Mouse (Mus musculus) neural tube, embryonic 15.5 days (tissue): ENCODE results near the gene Cacna2d4. TPM values are rescaled to one million over a fixed set of nuclear protein-coding genes. Genes with fewer than 3 reads are reported as not detected.

Source experiments
- ATAC-seq: fragments of 200-750 bp; cut with Nextera tagmentation; 2 replicates; pipeline ENCODE4 v1.8.0; 2017; ENCODE audit warnings: mild to moderate bottlenecking, moderate TSS enrichment, moderate library complexity; ENCODE audit not compliant: low FRiP score
- H3K27ac ChIP-seq: fragments of 300-500 bp; sonication (generic); replicated peaks from 2 replicates; pipeline ENCODE4 v1.5.1; 2015; ENCODE audit warnings: mild to moderate bottlenecking, inconsistent platforms
- H3K27me3 ChIP-seq: fragments of 300-500 bp; sonication (generic); replicated peaks from 2 replicates; pipeline ENCODE4 v1.6.1; 2015; ENCODE audit warnings: inconsistent platforms
- H3K36me3 ChIP-seq: fragments of 300-500 bp; sonication (generic); 2 replicates; pipeline ENCODE4 v1.6.1; 2015; ENCODE audit warnings: inconsistent platforms
- H3K4me1 ChIP-seq: fragments of 300-500 bp; sonication (generic); 2 replicates; pipeline ENCODE4 v1.6.1; 2015; ENCODE audit warnings: inconsistent platforms
- H3K4me2 ChIP-seq: fragments of 300-500 bp; sonication (generic); 2 replicates; pipeline ENCODE4 v1.6.1; 2015; ENCODE audit warnings: inconsistent platforms, mild to moderate bottlenecking, moderate library complexity
- H3K4me3 ChIP-seq: fragments of 300-500 bp; sonication (generic); replicated peaks from 2 replicates; pipeline ENCODE4 v1.5.1; 2015; ENCODE audit warnings: mild to moderate bottlenecking, inconsistent platforms
- H3K9ac ChIP-seq: fragments of 300-500 bp; sonication (generic); replicated peaks from 2 replicates; pipeline ENCODE4 v1.6.1; 2015; ENCODE audit warnings: mild to moderate bottlenecking, inconsistent platforms
- H3K9me3 ChIP-seq: fragments of 300-500 bp; sonication (generic); replicated peaks from 2 replicates; pipeline ENCODE4 v1.6.1; 2016; ENCODE audit warnings: inconsistent platforms
- WGBS: fragments of 180-500 bp; shearing (Covaris S2); methylation state at CpG from one replicate; pipeline ENCODE4 v1.1.7; 2015; ENCODE audit warnings: mixed read lengths; 5-methylcytosine and 5-hydroxymethylcytosine counted together
- polyA plus RNA-seq: library from polyadenylated mRNA; unstranded; fragments of >200 nt; fragmentation: Nextera tagmentation; extraction: Ambion mirVana; gene quantifications from 2 replicates; pipeline ENCODE4 v1.2.1, GENCODE M21; 2015

Gene Cacna2d4
- polyA plus RNA-seq, 1 experiment from 2014 or later = 0.40 TPM

DNA sequence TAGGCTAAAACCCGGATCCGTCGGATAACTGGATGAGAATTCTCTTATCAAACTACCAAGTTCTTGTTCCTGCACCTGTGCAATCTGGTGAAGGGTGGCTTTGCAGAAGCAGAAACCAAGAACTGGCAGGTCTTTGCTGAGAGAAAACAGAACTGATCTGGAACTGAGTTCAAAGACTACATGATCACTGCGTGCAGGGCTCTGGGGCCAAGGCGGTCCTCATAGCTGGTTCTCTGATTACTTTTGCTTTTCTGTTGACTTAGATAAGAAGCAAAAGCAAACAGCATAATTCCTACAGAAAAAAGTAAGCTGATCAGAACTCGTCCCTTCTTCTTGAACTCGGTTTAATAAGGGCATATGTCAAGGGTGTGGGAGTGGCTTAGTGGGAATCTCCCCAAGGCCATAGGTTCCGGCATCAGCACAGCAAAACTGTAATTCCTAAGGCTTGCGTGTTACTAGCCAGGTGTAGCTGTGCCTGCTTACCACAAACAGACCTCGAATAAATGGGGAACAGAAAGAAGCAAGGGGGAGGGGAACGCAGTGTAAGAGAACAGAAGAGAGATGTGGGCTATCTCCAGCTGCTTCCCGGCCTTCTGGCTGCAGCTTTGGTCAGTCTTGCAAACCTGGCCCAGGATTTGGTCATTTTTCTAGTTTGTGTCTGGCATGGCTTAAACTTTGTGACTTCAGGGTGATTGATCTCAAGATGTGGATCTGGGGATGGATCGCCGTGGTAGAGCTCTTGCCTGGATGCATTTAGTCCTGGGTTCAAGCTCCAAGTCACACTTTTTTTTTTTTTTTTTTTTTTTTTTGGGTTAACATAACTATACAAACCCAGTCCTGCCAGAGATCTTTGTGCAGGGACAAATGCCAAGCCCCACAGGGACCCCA is 159.3 kb downstream of the Cacna2d4 start:
- ATAC-seq = no peak
- H3K27me3 ChIP-seq = no peaks in the 10 kb centered on the region
- WGBS = 86% methylated on average over 14 of the region's 14 CpGs
- no peaks in the 10 kb centered on the region for H3K4me1 ChIP-seq
- no peak overlapping the region for H3K4me3 ChIP-seq
- H3K9ac ChIP-seq = no peak overlapping the region
- H3K9me3 ChIP-seq = no peaks in the 10 kb centered on the region
- no peaks in the 10 kb centered on the region for H3K36me3 ChIP-seq
- no peak overlapping the region for H3K4me2 ChIP-seq
- H3K27ac ChIP-seq = no peak overlapping the region

DNA sequence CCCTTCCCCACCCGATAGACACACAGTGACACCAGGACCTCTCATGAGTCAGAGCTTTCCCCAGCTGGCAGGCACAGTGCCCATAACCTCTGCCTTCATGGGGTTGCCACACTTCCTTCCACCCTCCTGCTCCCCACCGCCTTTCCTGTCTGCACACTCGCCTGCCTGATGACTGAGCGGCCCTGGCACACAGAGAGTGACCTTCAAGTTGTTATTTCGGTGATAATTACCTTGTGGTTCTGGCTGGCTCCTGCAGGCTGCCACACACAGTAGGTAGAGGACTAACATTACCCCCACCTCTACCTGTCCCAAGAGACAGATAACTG is 159.9 kb downstream of the Cacna2d4 start:
- Histone ChIP-seq H3K4me2 (no peak overlapping the region), H3K4me3 (no peak overlapping the region), H3K9me3 (no peaks in the 10 kb centered on the region), H3K9ac (no peak overlapping the region), H3K36me3 (no peaks in the 10 kb centered on the region), H3K27me3 (no peaks in the 10 kb centered on the region), H3K27ac (no peak overlapping the region), H3K4me1 (no peaks in the 10 kb centered on the region)
- 75% methylated on average over 5 of the region's 5 CpGs for WGBS
- no peak for ATAC-seq

DNA sequence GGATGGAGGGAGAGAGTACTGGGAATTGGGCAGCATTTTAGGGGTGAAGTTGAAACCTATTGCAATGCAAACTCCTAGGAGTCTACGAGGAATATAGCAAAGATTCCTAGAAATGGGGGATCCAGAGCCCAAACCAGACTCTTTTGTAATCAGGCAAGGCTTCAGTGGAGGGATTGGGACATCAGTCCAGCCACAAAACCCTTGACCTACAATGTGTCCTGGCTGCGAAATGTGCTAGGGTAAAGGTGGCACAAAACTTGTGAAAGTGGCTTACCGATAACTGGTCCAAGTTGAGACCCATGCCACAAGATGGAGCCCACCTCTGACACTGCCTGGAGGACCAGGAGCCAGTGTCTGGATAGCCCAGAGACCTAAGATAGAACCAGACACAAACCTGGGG is 163.0 kb downstream of the Cacna2d4 start:
- Histone ChIP-seq H3K9me3 (no peaks in the 10 kb centered on the region), H3K4me3 (no peak overlapping the region), H3K4me2 (no peak overlapping the region), H3K27ac (no peak overlapping the region), H3K9ac (no peak overlapping the region), H3K36me3 (no peaks in the 10 kb centered on the region), H3K27me3 (no peaks in the 10 kb centered on the region), H3K4me1 (no peaks in the 10 kb centered on the region)
- WGBS = 92% methylated on average over 3 of the region's 3 CpGs
- no peak for ATAC-seq

DNA sequence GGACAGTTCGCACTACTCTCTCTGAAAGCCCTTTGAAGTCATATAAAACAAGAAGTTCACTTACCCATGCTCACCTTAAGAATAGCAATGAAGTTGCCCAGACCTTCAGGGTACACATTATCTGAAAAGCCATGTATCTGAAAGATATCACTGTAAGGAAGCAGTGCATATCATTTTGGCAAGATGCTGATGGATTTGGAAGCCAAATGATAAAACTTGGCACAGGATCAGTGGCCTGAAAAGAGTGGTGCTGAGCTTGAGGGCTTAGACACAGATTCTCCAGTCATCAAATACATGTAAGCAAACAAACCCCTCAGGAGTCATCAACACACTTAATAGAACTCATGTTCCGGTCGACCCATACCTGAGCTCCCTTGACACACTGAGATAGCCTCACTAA is 164.3 kb downstream of the Cacna2d4 start:
- no peak overlapping the region for H3K27ac ChIP-seq
- no peaks in the 10 kb centered on the region for H3K9me3 ChIP-seq
- no peak overlapping the region for H3K4me2 ChIP-seq
- H3K4me3 ChIP-seq = no peak overlapping the region
- 84% methylated on average over 3 of the region's 3 CpGs for WGBS
- no peak for ATAC-seq
- no peak overlapping the region for H3K9ac ChIP-seq
- no peaks in the 10 kb centered on the region for H3K36me3 ChIP-seq
- peaks cover 3% of the 10 kb centered on the region; the same call in 1 of the 2 replicates for H3K4me1 ChIP-seq
- H3K27me3 ChIP-seq = no peaks in the 10 kb centered on the region

DNA sequence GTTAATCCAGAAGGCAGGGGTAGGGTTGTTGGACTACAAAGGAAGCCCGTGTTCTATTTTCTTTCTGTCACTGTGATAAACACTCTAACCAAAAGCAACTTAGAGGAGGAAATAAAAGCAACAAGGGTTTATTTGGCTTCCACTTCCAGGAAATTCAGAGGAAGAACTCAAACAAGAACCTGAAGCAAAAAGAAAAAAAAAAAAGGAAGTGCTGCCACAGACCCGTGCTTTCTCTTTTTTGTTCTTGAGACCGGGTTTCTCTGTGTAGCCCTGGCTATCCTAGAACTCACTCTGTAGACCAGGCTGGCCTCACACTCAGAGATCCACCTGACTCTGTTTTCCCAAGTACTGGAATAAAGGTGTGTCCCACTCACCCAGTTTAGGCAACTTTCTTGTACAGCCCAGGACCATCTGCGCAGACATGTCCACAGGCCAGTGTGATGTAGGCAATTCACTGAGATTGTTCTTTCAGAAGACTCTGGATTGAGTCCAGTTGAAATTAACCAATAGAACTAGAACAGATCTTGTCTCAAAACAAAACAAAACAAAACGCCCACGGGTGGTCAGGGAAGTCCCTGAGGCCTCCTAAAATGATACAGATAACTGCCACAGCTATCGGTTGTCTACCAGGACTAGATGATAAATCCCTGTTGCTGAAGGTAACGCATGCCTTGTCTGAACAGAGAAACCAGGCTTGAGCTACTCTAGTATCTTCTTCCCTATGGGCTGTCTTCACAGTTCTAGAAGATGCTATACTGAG is 165.4 kb downstream of the Cacna2d4 start:
- Histone ChIP-seq H3K9me3 (no peaks in the 10 kb centered on the region), H3K4me2 (no peak overlapping the region), H3K4me3 (no peak overlapping the region), H3K9ac (no peak overlapping the region), H3K27ac (no peak overlapping the region), H3K36me3 (no peaks in the 10 kb centered on the region), H3K4me1 (peaks cover 4% of the 10 kb centered on the region; the same call in 1 of the 2 replicates), H3K27me3 (no peaks in the 10 kb centered on the region)
- ATAC-seq = no peak
- 85% methylated on average over 8 of the region's 8 CpGs for WGBS

Other genes with a start within 250 kb of the Cacna2d4 start
- 11.0 and 11.3 TPM in 2 replicates for gene Dcp1b, start 61.3 kb upstream of the Cacna2d4 start, polyA plus RNA-seq
- 7.1 and 7.4 TPM in 2 replicates for gene Cacna1c, start 40.1 kb upstream of the Cacna2d4 start, polyA plus RNA-seq
- 12.4 and 15.0 TPM in 2 replicates for gene Lrtm2, start 94.2 kb downstream of the Cacna2d4 start, polyA plus RNA-seq
- 35.3 and 42.0 TPM in 2 replicates for gene Adipor2, start 181.2 kb downstream of the Cacna2d4 start, polyA plus RNA-seq
- 2.1 and 4.1 TPM in 2 replicates for gene Fbxl14, start 243.1 kb downstream of the Cacna2d4 start, polyA plus RNA-seq